Mouse (Mus musculus): Measurements from ENCODE around the gene Serp1. TPM values are rescaled to one million over a fixed set of nuclear protein-coding genes. Genes with fewer than 3 reads are reported as not detected.

Gene Serp1
- polyA plus RNA-seq, 1 experiment, result 306 TPM

DNA sequence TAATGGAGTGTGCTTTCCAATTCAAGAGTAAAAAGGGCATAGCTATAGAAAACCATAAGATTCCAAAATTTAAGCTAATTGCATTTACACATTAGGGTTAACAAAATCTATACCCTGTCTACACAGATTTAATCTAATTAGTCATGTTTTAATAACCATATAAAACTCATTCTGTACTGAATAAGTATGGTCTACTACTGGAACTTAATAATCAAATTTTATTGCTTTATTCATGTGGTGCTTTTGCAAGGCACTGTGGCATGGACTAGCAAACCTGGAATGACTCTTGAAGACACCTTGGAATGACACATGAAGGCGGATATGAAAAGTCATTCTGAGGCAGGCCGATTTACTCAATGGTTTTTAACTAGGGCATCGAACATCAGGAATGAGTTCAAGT, 2.3 kb downstream of the Serp1 start:
- no peak for TF ChIP-seq CTCF (IDR thresholded peaks at IDR 0.05; ENCODE audit: low read depth, low read length)
- no peak for TF ChIP-seq POLR2A (IDR thresholded peaks at IDR 0.05; ENCODE audit: borderline replicate concordance, low read depth, low read length)
- Histone ChIP-seq H3K4me1 (ENCODE audit: control insufficient read depth, insufficient read depth, low read length) (peaks cover 36% of the 10 kb centered on the region), H3K27ac (ENCODE audit: insufficient read depth, low read depth, low read length) (no peak overlapping the region), H3K4me3 (ENCODE audit: insufficient read depth, low read length) (peak overlapping the region; percentile 48; the same call in 1 of the 2 replicates)

DNA sequence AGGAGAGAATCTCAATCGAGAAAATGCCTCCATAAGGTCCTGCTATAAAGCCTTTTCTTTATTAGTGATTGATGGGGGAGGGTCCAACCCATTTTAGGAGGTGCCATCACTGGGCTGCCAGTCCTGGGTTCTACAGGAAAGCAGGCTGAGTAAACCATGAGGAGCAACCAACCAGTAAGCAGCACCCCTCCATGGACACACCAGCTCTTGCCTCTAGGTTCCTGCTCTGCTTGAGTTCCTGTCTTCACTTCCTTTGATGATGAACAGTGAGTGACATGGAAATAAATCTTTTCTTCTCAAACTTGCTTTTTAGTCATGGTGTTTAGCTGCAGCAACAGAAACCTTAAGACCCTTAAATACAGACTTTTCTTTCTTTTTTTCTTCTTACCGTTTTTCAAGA, 4.3 kb downstream of the Serp1 start:
- Histone ChIP-seq H3K4me1 (ENCODE audit: control insufficient read depth, insufficient read depth, low read length) (peaks cover 47% of the 10 kb centered on the region), H3K4me3 (ENCODE audit: insufficient read depth, low read length) (no peak overlapping the region), H3K27ac (ENCODE audit: insufficient read depth, low read depth, low read length) (peak overlapping the region; percentile 63)
- TF ChIP-seq POLR2A (IDR thresholded peaks at IDR 0.05; ENCODE audit: borderline replicate concordance, low read depth, low read length) (no peak), CTCF (IDR thresholded peaks at IDR 0.05; ENCODE audit: low read depth, low read length) (no peak)

DNA sequence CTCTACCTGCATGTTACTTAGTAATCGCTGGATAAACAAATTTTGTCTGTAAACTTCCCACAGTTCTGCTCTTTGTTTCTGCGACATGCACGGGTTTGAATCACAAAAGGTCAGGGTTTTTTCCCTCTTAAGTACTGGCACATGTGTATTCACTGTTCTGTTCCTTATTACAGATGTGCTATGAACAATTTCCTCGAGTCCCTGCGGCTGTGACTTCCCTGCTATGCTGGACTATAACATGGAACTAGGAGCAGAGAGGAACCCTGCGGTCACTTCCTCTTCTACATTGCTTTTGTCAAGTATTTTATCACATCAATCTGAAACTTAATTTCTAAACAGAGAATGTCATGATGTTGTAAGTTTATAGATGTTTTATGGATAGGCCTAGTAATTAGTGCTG, 5.4 kb downstream of the Serp1 start:
- TF ChIP-seq CTCF (IDR thresholded peaks at IDR 0.05; ENCODE audit: low read depth, low read length) (no peak), POLR2A (IDR thresholded peaks at IDR 0.05; ENCODE audit: borderline replicate concordance, low read depth, low read length) (no peak)
- Histone ChIP-seq H3K27ac (ENCODE audit: insufficient read depth, low read depth, low read length) (peak overlapping the region; percentile 78), H3K4me1 (ENCODE audit: control insufficient read depth, insufficient read depth, low read length) (peaks cover 54% of the 10 kb centered on the region), H3K4me3 (ENCODE audit: insufficient read depth, low read length) (no peak overlapping the region)

DNA sequence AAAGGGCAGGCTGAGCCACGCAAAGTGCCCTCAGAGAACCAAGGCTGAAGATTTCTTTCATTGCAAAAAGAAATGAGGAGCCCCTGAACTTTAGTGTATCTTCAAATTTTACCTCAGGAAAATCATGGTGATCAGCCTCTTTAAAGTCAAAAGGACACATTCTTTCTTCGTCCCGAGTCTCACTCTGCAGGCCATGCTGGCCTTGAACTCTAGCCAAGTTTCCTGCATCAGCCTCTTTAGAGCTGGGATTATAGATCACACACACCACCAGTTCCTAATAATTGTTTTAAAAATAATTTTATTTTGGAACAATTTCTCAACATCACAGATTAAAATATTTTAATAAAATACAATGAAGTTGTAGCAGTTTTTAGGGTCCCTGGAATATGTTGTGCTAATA, 6.2 kb downstream of the Serp1 start:
- no peak for TF ChIP-seq CTCF (IDR thresholded peaks at IDR 0.05; ENCODE audit: low read depth, low read length)
- TF ChIP-seq POLR2A (IDR thresholded peaks at IDR 0.05; ENCODE audit: borderline replicate concordance, low read depth, low read length), result no peak
- Histone ChIP-seq H3K4me3 (ENCODE audit: insufficient read depth, low read length) (no peak overlapping the region), H3K27ac (ENCODE audit: insufficient read depth, low read depth, low read length) (peak overlapping the region; percentile 62)

DNA sequence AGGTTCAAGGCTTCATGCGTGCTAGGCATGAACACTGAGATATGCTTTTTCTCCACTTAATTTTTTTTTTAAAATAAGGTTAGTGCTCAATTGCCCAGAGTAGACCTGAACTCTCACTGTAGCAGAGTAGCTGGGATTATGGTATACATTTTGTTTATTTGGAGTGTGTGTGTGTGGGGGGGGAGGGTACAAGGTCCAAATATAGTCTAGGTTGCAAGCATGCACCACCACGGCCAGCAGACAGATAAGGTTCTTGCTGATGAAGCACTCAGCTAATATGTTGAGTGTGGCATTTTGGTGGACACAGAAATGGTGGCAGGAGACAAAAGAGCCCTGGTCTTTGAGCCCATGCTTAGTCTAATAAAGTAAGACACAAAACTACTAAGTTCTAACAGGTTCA, 6.7 kb downstream of the Serp1 start:
- peaks cover 59% of the 10 kb centered on the region for H3K4me1 ChIP-seq (ENCODE audit: control insufficient read depth, insufficient read depth, low read length)

More for the DNA sequence above, 6.2 kb downstream of the Serp1 start:
- peaks cover 57% of the 10 kb centered on the region for H3K4me1 ChIP-seq (ENCODE audit: control insufficient read depth, insufficient read depth, low read length)

DNA sequence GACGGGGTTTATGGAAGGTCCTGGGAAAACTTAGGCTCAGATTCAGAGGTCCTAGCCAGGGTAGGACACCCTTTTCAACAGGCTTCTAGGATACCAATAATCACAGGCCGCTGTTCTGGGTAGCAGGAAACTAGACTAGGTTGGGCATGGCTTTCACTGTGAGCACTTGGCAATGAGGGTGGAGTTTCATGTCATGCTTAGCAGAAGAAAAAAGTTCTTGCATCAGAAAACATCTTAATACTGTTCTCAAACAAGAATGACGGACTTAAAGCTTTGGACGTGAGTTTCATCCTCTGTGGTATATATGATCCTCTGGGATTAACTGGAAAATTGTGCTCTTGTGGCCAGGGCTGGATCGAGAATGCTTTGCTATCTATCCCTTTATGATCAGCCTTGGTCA, 7.9 kb downstream of the Serp1 start:
- Histone ChIP-seq H3K4me1 (ENCODE audit: control insufficient read depth, insufficient read depth, low read length) (peaks cover 56% of the 10 kb centered on the region), H3K4me3 (ENCODE audit: insufficient read depth, low read length) (no peak overlapping the region), H3K27ac (ENCODE audit: insufficient read depth, low read depth, low read length) (peak overlapping the region; percentile 88)
- TF ChIP-seq POLR2A (IDR thresholded peaks at IDR 0.05; ENCODE audit: borderline replicate concordance, low read depth, low read length) (no peak), CTCF (IDR thresholded peaks at IDR 0.05; ENCODE audit: low read depth, low read length) (no peak)

More for the DNA sequence above, 6.7 kb downstream of the Serp1 start:
- Histone ChIP-seq H3K4me3 (ENCODE audit: insufficient read depth, low read length) (no peak overlapping the region), H3K27ac (ENCODE audit: insufficient read depth, low read depth, low read length) (peak overlapping the region; percentile 62)
- no peak for TF ChIP-seq POLR2A (IDR thresholded peaks at IDR 0.05; ENCODE audit: borderline replicate concordance, low read depth, low read length)

DNA sequence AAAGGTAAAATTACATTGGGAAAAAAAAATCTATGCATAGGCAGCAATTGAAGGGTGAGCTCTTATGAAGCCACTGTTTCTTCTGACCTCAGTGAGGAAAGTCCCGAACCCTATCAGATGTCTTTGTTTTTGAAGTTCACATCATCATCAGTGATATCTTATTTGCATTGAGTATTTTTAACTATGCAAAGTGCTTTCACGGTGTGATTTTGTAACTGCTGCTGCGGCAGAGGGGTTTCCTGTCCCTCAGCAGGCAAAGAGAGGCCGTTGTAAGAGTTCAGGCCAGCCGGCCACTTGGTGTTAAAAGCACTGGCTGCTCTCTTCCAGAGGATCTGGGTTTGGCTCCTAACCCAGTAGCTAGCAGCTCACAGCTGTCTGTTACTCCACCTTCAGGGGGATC, 8.4 kb downstream of the Serp1 start:
- H3K4me3 ChIP-seq (ENCODE audit: insufficient read depth, low read length), result no peak overlapping the region
- peak overlapping the region; percentile 88 for H3K27ac ChIP-seq (ENCODE audit: insufficient read depth, low read depth, low read length)
- peaks cover 54% of the 10 kb centered on the region for H3K4me1 ChIP-seq (ENCODE audit: control insufficient read depth, insufficient read depth, low read length)
- TF ChIP-seq POLR2A (IDR thresholded peaks at IDR 0.05; ENCODE audit: borderline replicate concordance, low read depth, low read length) (no peak), CTCF (IDR thresholded peaks at IDR 0.05; ENCODE audit: low read depth, low read length) (0 out of 2 replicates have a peak, but pooled peaks have one; percentile 6)

DNA sequence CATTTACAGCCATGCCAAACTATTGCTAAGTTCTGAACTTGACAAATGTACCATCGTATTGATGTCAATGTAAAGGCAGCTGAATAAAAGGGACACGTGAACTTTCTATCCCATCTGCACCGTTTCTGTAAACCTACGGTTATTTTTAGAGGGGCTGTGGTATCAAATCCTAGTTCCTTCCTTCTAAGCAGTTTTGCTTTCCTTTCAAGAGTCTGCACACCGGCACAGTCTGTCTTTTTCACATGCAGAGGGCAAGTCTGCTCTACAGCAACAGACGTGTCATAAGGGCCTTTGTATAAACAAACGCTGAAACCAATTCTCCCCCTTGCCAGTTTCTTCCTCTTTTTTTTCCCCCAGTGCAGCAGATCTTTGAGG, 9.1 kb downstream of the Serp1 start:
- no peak for TF ChIP-seq POLR2A (IDR thresholded peaks at IDR 0.05; ENCODE audit: borderline replicate concordance, low read depth, low read length)
- TF ChIP-seq CTCF (IDR thresholded peaks at IDR 0.05; ENCODE audit: low read depth, low read length), result no peak
- Histone ChIP-seq H3K27ac (ENCODE audit: insufficient read depth, low read depth, low read length) (peak overlapping the region; percentile 88), H3K4me3 (ENCODE audit: insufficient read depth, low read length) (peak overlapping the region; percentile 19), H3K4me1 (ENCODE audit: control insufficient read depth, insufficient read depth, low read length) (peaks cover 51% of the 10 kb centered on the region)

DNA sequence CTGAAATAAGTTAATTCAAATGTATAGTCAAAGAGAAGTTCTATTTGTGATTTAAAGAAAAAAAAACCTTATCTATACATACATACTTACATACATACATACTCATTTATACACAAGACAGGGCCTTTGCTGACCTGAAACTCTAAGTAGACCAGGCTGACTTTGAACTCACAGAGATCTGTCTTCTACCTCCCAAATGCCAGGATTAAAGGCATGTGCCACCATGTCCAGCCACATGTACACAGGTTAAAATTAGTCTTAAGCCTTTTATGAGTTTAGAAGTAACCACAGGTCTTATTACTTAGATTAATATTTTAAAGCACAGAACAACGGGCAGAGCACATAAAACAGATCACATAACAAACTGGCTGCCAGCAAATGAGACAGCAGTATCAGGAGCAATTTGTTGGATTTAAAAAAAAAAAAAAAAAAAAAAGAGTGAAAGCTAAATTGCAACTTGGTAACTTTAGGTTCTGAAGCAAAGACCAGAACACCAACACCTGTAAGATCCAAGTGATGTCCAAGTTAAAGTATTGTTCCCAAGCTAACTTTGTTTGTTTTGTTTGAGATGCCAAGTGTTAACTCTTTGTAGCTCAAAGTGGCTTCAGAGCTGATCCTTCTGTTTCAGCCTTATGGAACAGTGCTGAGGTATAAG, 9.6 kb downstream of the Serp1 start:
- H3K27ac ChIP-seq (ENCODE audit: insufficient read depth, low read depth, low read length), result peak overlapping the region; percentile 88
- peaks cover 48% of the 10 kb centered on the region for H3K4me1 ChIP-seq (ENCODE audit: control insufficient read depth, insufficient read depth, low read length)
- TF ChIP-seq CTCF (IDR thresholded peaks at IDR 0.05; ENCODE audit: low read depth, low read length), result no peak
- no peak for TF ChIP-seq POLR2A (IDR thresholded peaks at IDR 0.05; ENCODE audit: borderline replicate concordance, low read depth, low read length)
- H3K4me3 ChIP-seq (ENCODE audit: insufficient read depth, low read length), result peak overlapping the region; percentile 19

DNA sequence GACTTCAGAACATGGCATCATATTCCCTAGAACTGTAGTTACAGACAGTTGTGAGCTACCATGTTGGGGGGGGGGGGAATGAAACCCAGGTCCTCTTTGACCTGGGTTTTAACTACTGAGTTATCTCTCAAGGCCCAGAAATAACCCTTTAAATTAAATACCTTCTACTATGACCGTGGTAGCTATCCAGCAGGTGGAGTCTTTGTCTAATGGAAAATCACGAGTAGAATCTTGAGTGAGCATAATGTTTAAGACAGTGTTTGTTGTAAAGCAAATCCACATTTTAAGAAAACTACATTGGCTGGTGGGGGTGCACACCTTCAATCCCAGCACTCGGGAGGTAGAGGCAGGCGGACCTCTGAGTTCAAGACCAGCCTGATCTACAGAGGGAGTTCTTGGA, 12.2 kb downstream of the Serp1 start:
- Histone ChIP-seq H3K4me1 (ENCODE audit: control insufficient read depth, insufficient read depth, low read length) (peaks cover 33% of the 10 kb centered on the region), H3K4me3 (ENCODE audit: insufficient read depth, low read length) (no peak overlapping the region), H3K27ac (ENCODE audit: insufficient read depth, low read depth, low read length) (no peak overlapping the region)
- TF ChIP-seq POLR2A (IDR thresholded peaks at IDR 0.05; ENCODE audit: borderline replicate concordance, low read depth, low read length), result no peak
- no peak for TF ChIP-seq CTCF (IDR thresholded peaks at IDR 0.05; ENCODE audit: low read depth, low read length)
